Mouse (Mus musculus) thymus, postnatal 36 days (tissue): ENCODE measurements around the gene Plxdc1.
A peak's percentile ranks its signal among the peaks of the same experiment; 100 is the strongest.

ENCODE experiments used
- DNase-seq, 2 experiments: peaks; one replicate each; pipeline ENCODE4 v3.0.0; 2022; ENCODE audit warnings: mixed read lengths in 2 of 2

Plxdc1 gene

GRCm38 (mm10) chr11:98016177-98016576, 29.9 kb upstream of the Plxdc1 start:
- DNase-seq: no peak

GRCm38 (mm10) chr11:98012831-98013230, 26.6 kb upstream of the Plxdc1 start:
- DNase-seq: no peak

DNA sequence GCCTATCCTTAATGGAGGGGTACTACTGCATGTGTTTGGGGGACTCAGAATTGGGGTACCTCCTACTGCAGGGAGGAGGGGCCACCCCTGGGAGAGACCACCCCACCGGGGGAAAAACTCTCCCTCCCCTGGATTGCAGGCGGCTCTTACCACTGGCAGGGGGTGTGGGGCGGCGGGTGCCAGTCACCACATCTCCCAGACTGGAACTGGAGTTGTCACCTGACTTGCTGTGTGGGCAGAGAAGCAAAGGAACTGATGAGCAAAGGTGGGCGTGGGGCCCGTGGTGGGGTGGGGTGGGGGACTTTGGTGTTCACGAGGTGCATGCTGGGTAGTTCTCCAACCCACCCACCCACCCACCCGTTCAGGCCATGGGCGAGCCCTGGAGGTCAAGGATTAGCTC, 25.5 kb upstream of the Plxdc1 start:
- no peak for DNase-seq

GRCm38 (mm10) chr11:98008087-98008486, 21.8 kb upstream of the Plxdc1 start:
- DNase-seq: peak in 1 of 2 experiments; percentile 46

GRCm38 (mm10) chr11:98005686-98006085, 19.4 kb upstream of the Plxdc1 start:
- DNase-seq: no peak

GRCm38 (mm10) chr11:98005076-98005475, 18.8 kb upstream of the Plxdc1 start:
- peak in 1 of 2 experiments; percentile 43 for DNase-seq

DNA sequence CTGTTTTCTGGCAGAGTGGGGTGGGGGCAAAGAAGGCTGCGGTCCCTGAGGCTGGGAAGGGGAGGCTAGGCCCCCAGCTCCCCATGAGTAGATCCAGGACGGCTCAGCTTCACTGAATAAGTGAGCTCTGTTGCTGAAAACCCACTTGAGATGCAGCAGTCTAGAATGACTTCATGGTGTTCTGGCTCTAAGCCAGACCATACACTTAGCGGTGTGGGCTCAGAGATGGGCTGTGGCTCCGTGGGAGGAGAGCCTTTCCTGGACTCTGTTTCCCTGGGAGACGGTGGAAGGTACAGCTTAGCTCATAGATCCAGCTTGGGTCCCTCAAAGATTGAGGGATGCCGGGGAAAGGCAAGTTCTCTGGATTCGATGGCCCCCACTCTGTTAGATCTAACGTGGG, 17.9 kb upstream of the Plxdc1 start:
- DNase-seq: no peak

- DNase-seq: peak in 1 of 2 experiments; percentile 74
Measured at GRCm38 (mm10) chr11:98003171-98003671, 17.0 kb upstream of the Plxdc1 start.

DNA sequence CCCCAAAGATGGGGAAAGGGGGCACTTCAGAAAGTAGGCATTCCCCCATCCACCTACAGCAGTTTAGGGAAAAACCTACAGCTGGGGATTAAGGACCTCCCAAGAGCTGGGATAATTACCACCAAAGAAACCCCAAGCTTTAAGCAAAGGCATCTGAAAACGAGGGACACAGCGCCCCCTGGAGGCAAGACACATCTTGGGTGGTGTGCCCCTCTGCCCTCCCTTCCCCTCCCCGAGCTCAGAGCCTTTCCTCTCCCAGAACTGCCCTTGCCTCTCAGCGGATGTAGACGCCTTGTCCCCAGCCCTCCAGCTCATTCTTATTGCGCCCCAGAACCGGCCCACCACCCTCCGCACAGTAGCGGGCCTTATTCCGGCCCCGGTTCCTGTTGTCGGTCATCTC, 16.4 kb upstream of the Plxdc1 start:
- peak; percentile 94 to 95 for DNase-seq

DNA sequence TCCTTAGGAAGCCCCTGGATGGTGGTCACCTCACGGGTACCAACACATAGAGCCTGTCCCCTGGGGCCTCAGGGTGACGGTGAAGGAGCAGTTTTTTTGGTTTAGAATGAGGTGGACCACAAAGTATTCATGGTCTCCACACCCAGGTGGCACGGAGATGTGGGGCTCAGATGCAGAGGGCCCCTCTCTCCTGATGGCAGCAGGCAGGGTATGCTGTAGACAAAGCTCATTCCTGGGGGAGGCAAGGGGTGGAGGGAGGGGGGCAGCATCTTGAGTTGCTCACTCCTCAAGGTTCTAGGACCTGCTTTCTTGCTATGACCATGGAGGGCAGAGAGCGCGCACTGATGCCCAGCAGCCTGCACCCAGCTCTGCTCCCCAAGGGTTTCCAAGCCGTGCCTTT, 15.7 kb upstream of the Plxdc1 start:
- peak; percentile 56 for DNase-seq

GRCm38 (mm10) chr11:98001351-98001824, 15.1 kb upstream of the Plxdc1 start:
- DNase-seq: peak; percentile 80 to 90

DNA sequence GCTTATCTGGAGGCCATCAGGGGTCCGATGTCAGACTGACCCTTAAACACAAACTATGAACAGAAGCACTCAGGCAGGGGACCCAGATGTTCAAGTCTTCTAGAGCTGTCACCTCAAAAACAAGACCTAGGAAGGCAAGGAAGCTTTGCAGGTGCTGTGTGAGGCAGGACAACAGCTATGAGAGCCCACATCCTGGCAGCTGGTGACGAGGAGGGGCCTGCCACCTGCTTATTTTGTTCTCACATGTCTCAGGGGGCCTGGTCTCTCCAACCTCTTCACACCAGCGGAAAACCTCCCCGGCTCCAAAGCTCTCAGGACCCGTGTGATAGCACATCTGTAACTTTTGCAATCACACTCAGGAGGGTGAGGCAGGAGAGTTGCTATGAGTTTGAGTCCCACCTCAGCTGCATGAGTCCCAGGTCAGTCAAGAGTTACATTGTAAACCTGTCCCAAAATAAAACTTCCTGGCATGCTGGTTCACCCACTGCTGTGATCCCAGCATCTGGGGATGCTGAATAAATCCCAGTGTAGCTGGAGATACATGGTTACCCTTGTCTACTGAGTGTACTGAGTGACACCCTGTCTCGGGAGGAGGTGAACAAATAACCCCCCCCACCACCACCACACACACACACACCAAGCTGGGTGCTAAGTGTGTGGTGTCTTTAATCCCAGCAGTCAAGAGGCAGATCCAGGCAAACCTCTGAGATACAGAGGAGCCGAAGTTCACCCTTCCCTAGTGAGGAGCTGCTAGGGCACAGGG, 14.3 kb upstream of the Plxdc1 start:
- peak; percentile 87 to 94 for DNase-seq

- DNase-seq: peak in 1 of 2 experiments; percentile 34
Measured at GRCm38 (mm10) chr11:97999748-98000147, 13.5 kb upstream of the Plxdc1 start.

DNA sequence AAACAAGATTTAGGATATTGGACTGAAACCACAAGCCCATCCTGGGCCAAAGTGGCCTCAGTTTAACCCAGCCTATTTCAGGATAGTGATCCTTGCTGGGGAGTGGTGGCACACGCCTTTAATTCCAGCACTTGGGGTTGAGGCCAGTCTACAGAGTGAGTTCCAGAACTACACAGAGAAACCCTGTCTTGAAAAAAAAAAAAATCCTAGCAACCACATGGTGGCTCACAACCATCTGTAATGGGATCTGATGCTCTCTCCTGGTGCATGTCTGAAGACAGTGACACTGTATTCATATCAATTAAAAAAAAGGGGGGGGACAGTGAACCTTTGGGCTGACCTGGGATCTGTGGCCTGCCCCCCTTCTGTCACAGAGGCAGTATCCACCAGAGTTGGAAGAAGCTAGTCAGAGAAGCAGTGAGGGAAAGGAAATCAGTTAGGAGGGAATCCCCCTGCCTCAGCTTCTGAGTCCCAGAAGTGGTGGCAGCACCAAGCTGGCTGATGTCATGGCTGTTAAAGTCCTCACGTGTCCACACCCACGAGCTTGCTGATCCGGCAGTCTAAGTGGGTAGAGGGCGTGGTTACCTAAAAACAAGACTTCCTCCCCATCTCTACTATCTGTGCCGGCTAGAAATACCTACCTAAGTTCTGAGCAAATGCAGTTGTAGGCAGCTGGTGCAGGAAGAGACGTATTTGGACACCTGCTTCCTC, 12.8 kb upstream of the Plxdc1 start:
- peak; percentile 64 to 83 for DNase-seq

- peak; percentile 46 to 55 for DNase-seq
Measured at GRCm38 (mm10) chr11:97998074-97998793, 12.0 kb upstream of the Plxdc1 start.

- peak in 1 of 2 experiments; percentile 57 for DNase-seq
Measured at GRCm38 (mm10) chr11:97997387-97997960, 11.2 kb upstream of the Plxdc1 start.

DNA sequence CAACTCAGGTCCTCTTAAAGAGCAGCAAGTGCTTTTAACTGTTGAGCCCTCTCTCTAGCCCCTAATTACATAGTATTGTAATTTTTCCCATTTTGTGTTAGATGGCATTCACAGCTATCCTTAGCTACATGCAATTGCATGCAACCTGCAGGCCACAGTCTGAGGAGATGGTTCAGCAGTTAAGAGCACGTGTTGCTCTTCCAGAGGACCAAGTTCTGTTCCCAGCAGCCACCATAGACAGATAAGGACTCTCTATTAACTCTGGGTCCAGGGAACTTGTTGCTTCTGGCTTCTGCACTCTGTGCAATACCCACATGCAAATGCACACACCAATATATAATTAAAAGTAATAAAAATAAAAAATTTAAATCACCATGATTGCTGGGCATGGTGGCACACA, 10.4 kb upstream of the Plxdc1 start:
- no peak for DNase-seq

DNA sequence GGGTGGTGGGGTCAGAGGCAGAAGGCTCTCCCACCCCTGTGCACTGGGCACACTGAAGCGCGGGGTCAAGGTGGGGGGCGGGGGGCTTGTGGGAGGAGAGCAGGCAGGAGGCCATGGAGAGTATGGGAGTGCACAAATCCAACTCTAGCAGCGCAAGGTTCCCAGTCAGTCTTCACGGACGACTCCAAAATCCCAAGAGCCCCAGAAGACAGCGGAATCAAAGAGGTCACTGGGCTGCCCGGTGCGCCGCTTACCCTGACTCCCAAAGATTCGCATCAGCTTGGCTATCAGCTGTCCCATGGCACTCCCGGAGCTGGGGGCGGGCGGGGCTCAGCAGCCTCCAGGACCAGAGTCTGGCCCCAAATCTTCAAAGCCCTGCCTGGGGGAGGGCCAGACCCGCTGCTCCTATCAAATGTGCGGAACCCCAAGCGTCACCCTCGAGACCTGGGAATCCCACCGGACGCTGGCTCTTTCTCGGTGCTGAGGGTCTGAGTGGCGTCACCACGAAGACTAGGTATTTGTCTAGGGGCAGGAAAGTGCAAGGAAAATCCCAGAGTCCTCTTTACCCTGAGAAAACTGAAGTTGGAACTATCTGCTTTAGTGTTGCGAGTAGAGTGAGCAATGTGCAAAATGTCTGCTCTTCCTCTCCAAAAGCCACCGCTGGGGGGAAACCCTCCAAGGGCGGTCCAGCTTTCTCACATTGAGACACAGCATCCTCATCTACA, 9.5 kb upstream of the Plxdc1 start, which contains the start of gene Arl5c:
Arl5c (minus strand) TSS at position 618 of the 725 bp plus-strand sequence.
- DNase-seq: peak; percentile 84 to 85

DNA sequence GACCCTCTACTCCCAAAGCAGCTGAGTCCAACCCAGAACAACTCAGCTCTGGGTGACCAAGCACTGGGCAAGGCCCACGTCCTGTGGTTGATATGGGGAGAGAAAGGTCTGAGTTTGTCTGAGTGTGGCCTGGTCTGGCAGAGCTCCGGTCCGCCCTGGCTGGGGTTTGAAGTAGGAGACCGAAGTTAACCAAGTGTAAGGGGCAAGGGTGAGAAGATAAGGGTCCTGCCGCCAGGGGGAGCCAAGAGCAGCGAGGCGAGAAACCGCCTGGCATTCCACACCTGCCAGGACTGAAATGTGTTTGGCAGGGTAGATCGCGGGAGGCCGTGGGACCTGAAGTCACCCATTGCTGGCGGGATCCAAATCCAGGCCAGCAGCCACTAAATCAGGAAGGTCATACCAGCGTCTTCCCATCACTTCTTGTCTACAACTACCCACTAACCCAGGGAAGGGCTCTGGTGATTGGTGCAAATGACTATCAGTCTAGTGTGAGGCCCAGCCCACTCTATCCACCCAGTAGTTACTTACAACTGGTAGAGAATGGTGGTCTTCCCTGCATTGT, 8.4 kb upstream of the Plxdc1 start:
- DNase-seq: peak; percentile 93 to 96

DNA sequence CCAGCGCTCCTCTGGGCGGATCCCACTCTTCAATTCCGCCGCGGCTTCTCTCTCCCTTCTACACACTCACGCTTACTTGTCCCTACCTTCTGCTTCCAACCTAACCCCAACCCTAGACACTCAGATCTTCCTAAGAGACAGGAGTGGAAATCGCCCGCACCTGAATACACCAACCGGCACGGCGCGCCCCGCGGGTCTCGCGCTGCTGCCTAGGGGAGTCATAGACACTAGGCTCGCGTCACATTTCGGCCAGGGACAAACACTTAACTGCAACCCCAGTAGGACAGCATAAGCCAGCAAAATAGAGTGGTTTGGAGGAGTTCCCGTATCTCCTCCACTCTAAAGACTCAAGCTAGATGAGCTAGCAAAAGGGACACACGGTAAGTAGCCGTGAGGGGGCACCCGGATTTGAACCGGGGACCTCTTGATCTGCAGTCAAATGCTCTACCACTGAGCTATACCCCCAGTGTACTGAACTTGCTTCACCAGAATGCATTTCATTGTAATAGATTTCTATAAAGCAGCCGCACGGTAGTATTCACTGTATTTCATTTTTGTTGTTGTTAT, 2.4 kb upstream of the Plxdc1 start:
- peak; percentile 90 to 92 for DNase-seq
